Comparison of ENCODE assay signal across 8 mouse cellular contexts in the genomic region with DNA sequence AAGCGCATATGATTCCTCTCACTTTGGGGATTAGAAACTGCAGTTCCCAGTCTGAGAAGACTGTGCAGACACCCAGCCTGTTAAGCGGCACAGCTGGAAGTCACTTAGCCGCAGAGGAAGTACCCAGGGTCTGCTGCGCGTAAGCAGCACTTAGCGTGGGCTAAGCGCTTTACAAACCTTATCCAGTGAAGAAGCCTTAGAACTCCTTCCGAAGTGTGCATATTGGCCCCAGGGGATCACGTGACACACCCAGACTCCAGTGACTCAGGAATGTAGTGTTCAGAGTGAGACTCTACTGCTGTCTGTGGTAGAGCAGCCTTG. TPM values are rescaled to one million over a fixed set of nuclear protein-coding genes. Genes with fewer than 3 reads are reported as not detected.
DNase-seq lines count a peak whose midpoint lies in the region; ATAC-seq and TF ChIP-seq lines count a peak whose summit lies in the region.

No protein-coding gene starts in this region.

- no peaks in the 10 kb centered on the region for H3K9me3 ChIP-seq in G1E (replicated peaks)
- H3K9me3 ChIP-seq in liver, embryonic 12.5 days (replicated peaks) = no peaks in the 10 kb centered on the region
- H3K9me3 ChIP-seq in stomach, embryonic 14.5 days (ENCODE audit: control insufficient read depth, low read depth, low read length) = no peaks in the 10 kb centered on the region

- H3K9ac ChIP-seq in liver, embryonic 12.5 days = peak overlapping the region; percentile 62
- no peak overlapping the region for H3K9ac ChIP-seq in stomach, embryonic 14.5 days (replicated peaks; ENCODE audit: low read depth, low read length)

- peak; percentile 32 for ATAC-seq in G1E (ENCODE audit: extremely low read depth, insufficient number of reproducible peaks, low FRiP score, poor library complexity, severe bottlenecking)
- ATAC-seq in liver, embryonic 12.5 days = peak; percentile 61
- 0 out of 2 replicates have a peak, but pooled peaks have one; percentile 19 for ATAC-seq in stomach, embryonic 14.5 days (ENCODE audit: insufficient number of reproducible peaks, insufficient read depth, low FRiP score, low read depth)

- H3K4me2 ChIP-seq in liver, embryonic 12.5 days = peak overlapping the region; percentile 65
- no peak overlapping the region for H3K4me2 ChIP-seq in stomach, embryonic 14.5 days (replicated peaks; ENCODE audit: low read depth, low read length)

- 15% methylated on average over 9 of the region's 9 CpGs for WGBS in liver, embryonic 12.5 days (ENCODE audit: insufficient replicate concordance)
- WGBS in stomach, embryonic 14.5 days = 39% methylated on average over 9 of the region's 9 CpGs

- TF ChIP-seq CTCF in G1E (IDR thresholded peaks at IDR 0.05; ENCODE audit: low read depth, low read length) = no peak

- H3K27ac ChIP-seq in liver, embryonic 12.5 days = peak overlapping the region; percentile 93
- peak overlapping the region; percentile 35; the same call in 1 of the 2 replicates for H3K27ac ChIP-seq in stomach, embryonic 14.5 days (ENCODE audit: low read length)

- peak overlapping the region; percentile 44; the same call in 1 of the 2 replicates for H3K4me3 ChIP-seq in G1E (ENCODE audit: low read depth, low read length)
- peak overlapping the region; percentile 36 for H3K4me3 ChIP-seq in liver, embryonic 12.5 days
- no peak overlapping the region for H3K4me3 ChIP-seq in stomach, embryonic 14.5 days (ENCODE audit: low read depth, low read length)

- no peaks in the 10 kb centered on the region for H3K36me3 ChIP-seq in G1E (replicated peaks)
- no peaks in the 10 kb centered on the region for H3K36me3 ChIP-seq in liver, embryonic 12.5 days
- no peaks in the 10 kb centered on the region for H3K36me3 ChIP-seq in stomach, embryonic 14.5 days (ENCODE audit: control insufficient read depth, insufficient read depth, low read length)

- H3K4me1 ChIP-seq in G1E (ENCODE audit: insufficient read depth, low read depth, low read length) = peaks cover 85% of the 10 kb centered on the region
- H3K4me1 ChIP-seq in liver, embryonic 12.5 days = peaks cover 89% of the 10 kb centered on the region
- H3K4me1 ChIP-seq in stomach, embryonic 14.5 days (ENCODE audit: control insufficient read depth, insufficient read depth, low read length) = peaks cover 52% of the 10 kb centered on the region

- DNase-seq in heart, adult 11 months = peak; percentile 96
- DNase-seq in heart, adult 8-10 months (ENCODE audit: low spot score) = no peak
- peak; percentile 71 for DNase-seq in G1E (ENCODE audit: low spot score)
- peak; percentile 37 to 65 for DNase-seq in frontal cortex, postnatal 10 days (ENCODE audit: low spot score in 2 of 2)
- DNase-seq in cerebellum, adult 11 months = no peak
- DNase-seq in cerebellum, adult 9-11 months = no peak

- H3K27me3 ChIP-seq in G1E (ENCODE audit: insufficient read depth, low read length) = no peaks in the 10 kb centered on the region
- no peaks in the 10 kb centered on the region for H3K27me3 ChIP-seq in liver, embryonic 12.5 days (replicated peaks)
- no peaks in the 10 kb centered on the region for H3K27me3 ChIP-seq in stomach, embryonic 14.5 days (ENCODE audit: control insufficient read depth, insufficient read depth, low read length)

RNA-seq across cellular contexts. Expression of gene Ggta1, which starts 44.1 kb away (rescaled TPM):
- total RNA-seq in heart, adult 8-10 months (2022) = 10 to 100 TPM in 3 of 4 experiments, 1 to 10 TPM in 1; 9.9 to 18.2 (median 14.5) TPM
- 52.1 and 58.2 TPM in 2 replicates for total RNA-seq in G1E (2014; fragmentation: Nextera tagmentation)
- total RNA-seq in G1E (2017) = 22.2 and 27.2 TPM in 2 replicates
- 10.7 and 13.2 TPM in 2 replicates for polyA plus RNA-seq in G1E (2012)
- polyA plus RNA-seq in liver, embryonic 12.5 days (2016; fragmentation: Nextera tagmentation; extraction: Ambion mirVana) = 12.7 and 13.0 TPM in 2 replicates
- polyA plus RNA-seq in stomach, embryonic 14.5 days (2014; fragmentation: Nextera tagmentation; extraction: Ambion mirVana) = 23.5 and 27.1 TPM in 2 replicates

RNA-seq across cellular contexts. Expression of gene Dab2ip, which starts 50.9 kb away (rescaled TPM):
- total RNA-seq in heart, adult 8-10 months (2022) = 10 to 100 TPM; 41.4 to 47.5 (median 46.5) TPM
- 2.2 TPM in 1 of 2 replicates, not detected in the other for total RNA-seq in G1E (2014; fragmentation: Nextera tagmentation)
- total RNA-seq in G1E (2017) = 0.16 and 0.29 TPM in 2 replicates
- 0.02 TPM in 2 replicates for polyA plus RNA-seq in G1E (2012)
- 8.6 and 13.1 TPM in 2 replicates for polyA plus RNA-seq in liver, embryonic 12.5 days (2016; fragmentation: Nextera tagmentation; extraction: Ambion mirVana)
- polyA plus RNA-seq in stomach, embryonic 14.5 days (2014; fragmentation: Nextera tagmentation; extraction: Ambion mirVana) = 44.8 and 49.7 TPM in 2 replicates

Comparison
In these comparisons a context has a peak if more than half of its experiments do, and no peak if none do; other contexts are left out.
1. DNase-seq: peak in heart, adult 11 months (single experiment), G1E (single experiment) and frontal cortex, postnatal 10 days (2 of 2); none in heart, adult 8-10 months (single experiment), cerebellum, adult 11 months (single experiment) and cerebellum, adult 9-11 months (single experiment).
2. Peak in every context shown above with its lines, with median percentiles within 50 percentile points of each other: ATAC-seq.